Mouse (Mus musculus): ENCODE data around the gene Slc27a1. TPM values are rescaled to one million over a fixed set of nuclear protein-coding genes. Genes with fewer than 3 reads are reported as not detected.
A peak's percentile ranks its signal among the peaks of the same experiment; 100 is the strongest.

Gene Slc27a1
- total RNA-seq, 2 experiments from 2014 or later = 51.7 to 52.8 TPM

- DNase-seq (ENCODE audit: low spot score in 2 of 2) = no peak
These were observed 14.7 kb upstream of the Slc27a1 start for GRCm38 (mm10) chr8:71554001-71554400.

- no peak for DNase-seq (ENCODE audit: low spot score in 2 of 2)
These were observed 14.0 kb upstream of the Slc27a1 start for GRCm38 (mm10) chr8:71554644-71555043.

GRCm38 (mm10) chr8:71558071-71558957, 10.4 kb upstream of the Slc27a1 start, which contains the start of gene Tmem221:
Gene Tmem221, minus strand, starts transcription at chr8:71558871.
- no peak for DNase-seq (ENCODE audit: low spot score in 2 of 2)

- DNase-seq (ENCODE audit: low spot score in 2 of 2) = no peak
These were observed 9.6 kb upstream of the Slc27a1 start for GRCm38 (mm10) chr8:71558958-71559690.

GRCm38 (mm10) chr8:71560071-71560470, 8.6 kb upstream of the Slc27a1 start:
- DNase-seq (ENCODE audit: low spot score in 2 of 2) = no peak

- DNase-seq (ENCODE audit: low spot score in 2 of 2) = no peak
These were observed 7.9 kb upstream of the Slc27a1 start for GRCm38 (mm10) chr8:71560765-71561164.

GRCm38 (mm10) chr8:71561401-71561800, 7.3 kb upstream of the Slc27a1 start:
- peak in 1 of 2 experiments; percentile 39 for DNase-seq (ENCODE audit: low spot score in 2 of 2)

GRCm38 (mm10) chr8:71562751-71563150, 5.9 kb upstream of the Slc27a1 start:
- DNase-seq (ENCODE audit: low spot score in 2 of 2) = peak; percentile 79 to 84

- no peak for DNase-seq (ENCODE audit: low spot score in 2 of 2)
These were observed 4.7 kb upstream of the Slc27a1 start for GRCm38 (mm10) chr8:71563992-71564391.

GRCm38 (mm10) chr8:71566501-71566900, 2.2 kb upstream of the Slc27a1 start, which contains the start of gene Nxnl1:
Gene Nxnl1, minus strand, starts transcription at chr8:71566601.
- DNase-seq (ENCODE audit: low spot score in 2 of 2) = no peak

- DNase-seq (ENCODE audit: low spot score in 2 of 2) = no peak
These were observed 1.1 kb upstream of the Slc27a1 start for GRCm38 (mm10) chr8:71567587-71567986.

GRCm38 (mm10) chr8:71568941-71569340, 259 bp downstream of the Slc27a1 start:
- no peak for DNase-seq (ENCODE audit: low spot score in 2 of 2)

- peak; percentile 43 to 79 for DNase-seq (ENCODE audit: low spot score in 2 of 2)
These were observed 946 bp downstream of the Slc27a1 start for GRCm38 (mm10) chr8:71569366-71570290.

- DNase-seq (ENCODE audit: low spot score in 2 of 2) = peak; percentile 60 to 87
These were observed 1.7 kb downstream of the Slc27a1 start for GRCm38 (mm10) chr8:71570291-71570954.

- no peak for DNase-seq (ENCODE audit: low spot score in 2 of 2)
These were observed 3.4 kb downstream of the Slc27a1 start for GRCm38 (mm10) chr8:71572077-71572476.

GRCm38 (mm10) chr8:71572847-71573633, 4.4 kb downstream of the Slc27a1 start:
- DNase-seq (ENCODE audit: low spot score in 2 of 2) = peak in 1 of 2 experiments; percentile 60

GRCm38 (mm10) chr8:71574426-71574825, 5.7 kb downstream of the Slc27a1 start:
- DNase-seq (ENCODE audit: low spot score in 2 of 2) = no peak

GRCm38 (mm10) chr8:71575020-71575419, 6.3 kb downstream of the Slc27a1 start:
- DNase-seq (ENCODE audit: low spot score in 2 of 2) = no peak

GRCm38 (mm10) chr8:71577856-71578387, 9.2 kb downstream of the Slc27a1 start:
- no peak for DNase-seq (ENCODE audit: low spot score in 2 of 2)
